Mouse (Mus musculus): ENCODE measurements at regions not wholly inside any gene's neighbourhood (a gene's known extent, or its start where the extent isn't known, plus 50 kb on each side); places are given as distances from the start of the nearest gene placed in this dataset.
"Not testable (repeated sequence)": the region's sequence is repeated elsewhere in the genome, so short reads cannot be mapped to it uniquely, and the experiment has no call there.

DNA sequence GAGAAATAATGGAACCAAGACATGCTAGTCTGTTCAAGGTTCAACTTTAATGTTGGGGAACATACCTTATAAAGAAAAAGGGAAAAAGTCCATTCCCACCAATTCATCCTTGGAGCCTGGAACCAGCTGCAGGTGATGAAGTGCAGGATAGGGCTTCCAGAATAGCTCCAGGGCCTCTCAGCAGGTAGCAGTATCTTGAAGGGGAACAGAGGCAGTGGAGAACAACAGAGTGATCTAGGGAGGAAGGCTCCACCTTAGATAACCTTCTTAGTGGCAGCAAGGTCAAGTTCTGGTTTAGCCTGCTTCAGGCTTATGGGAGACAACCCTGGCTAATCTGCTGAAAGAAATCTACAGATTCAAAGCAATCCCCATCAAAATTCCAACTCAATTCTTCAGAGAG lies 161.8 kb upstream of the Ngly1 start:
- DNase-seq = not testable (repeated sequence)

DNA sequence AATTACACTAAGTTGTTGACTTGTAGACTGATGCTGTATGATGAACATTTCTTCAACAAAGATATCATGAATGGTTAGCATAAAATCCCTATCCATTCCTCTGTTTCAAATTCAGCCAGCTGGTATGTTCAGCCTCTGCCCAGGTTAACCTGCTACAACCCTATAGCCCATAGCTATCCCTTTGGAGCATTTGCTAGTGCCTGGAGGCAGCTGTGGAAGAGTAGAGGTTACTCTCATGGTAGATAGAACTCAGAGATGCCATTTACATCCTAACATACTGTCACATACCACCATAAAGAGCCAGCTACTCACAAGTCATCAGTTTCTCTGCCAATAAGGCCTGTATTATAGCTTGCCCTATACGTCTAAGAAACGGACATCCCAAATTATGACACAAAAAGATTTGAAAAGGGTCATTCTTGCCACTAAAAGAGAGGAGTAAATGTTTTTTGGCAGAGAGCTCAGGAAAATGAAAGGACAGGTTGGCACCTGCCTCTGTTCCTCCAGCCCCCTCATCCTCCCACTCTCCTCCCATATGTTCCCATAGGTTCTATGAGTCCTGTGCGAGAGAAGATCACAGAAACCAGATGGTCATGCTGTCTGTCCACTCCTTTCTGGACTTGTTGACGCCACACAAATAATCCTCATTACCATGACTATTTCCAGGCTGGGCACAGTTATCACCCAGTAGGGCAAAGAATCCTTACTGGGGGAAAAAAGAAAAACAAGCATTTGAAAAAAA lies 156.5 kb upstream of the Ngly1 start:
- no peak for DNase-seq

DNA sequence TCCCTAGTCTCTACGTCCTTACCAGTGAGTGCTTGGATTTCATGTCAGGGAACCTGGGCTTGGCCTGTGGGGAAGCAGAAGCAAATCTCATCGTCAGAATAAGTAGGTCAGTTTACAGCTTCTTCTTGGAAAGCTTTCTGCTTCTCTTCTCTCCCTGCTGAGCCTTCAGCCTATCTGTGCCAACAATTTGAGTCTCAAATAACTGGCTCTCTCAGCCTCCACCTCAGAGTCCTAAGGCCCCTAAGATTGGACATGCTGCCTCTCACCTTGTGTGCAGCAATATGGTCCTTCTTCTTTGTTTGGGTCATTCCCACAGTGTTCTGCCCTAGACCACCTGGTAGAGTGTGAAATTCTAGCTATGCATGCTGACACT lies 156.0 kb upstream of the Ngly1 start:
- no peak for DNase-seq

DNA sequence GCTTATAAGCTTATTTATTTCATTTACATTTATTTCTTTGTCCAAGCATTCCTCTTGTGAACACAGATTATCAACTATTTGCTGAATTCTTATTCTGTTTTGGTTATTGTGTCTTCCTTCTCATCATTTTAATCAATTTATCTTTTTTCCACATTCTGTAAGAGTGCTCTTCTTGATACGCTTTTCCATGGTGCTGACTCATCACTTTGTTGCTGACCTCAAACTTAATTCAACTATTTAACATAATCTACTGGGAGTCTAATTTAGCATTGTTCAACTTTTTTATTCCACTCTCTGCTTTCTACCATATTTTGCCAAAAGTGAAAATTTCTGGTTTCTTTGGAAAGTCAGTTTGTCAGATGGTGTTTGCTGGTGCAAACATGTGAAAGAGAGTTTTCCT lies 139.7 kb upstream of the Ngly1 start:
- no peak for DNase-seq

DNA sequence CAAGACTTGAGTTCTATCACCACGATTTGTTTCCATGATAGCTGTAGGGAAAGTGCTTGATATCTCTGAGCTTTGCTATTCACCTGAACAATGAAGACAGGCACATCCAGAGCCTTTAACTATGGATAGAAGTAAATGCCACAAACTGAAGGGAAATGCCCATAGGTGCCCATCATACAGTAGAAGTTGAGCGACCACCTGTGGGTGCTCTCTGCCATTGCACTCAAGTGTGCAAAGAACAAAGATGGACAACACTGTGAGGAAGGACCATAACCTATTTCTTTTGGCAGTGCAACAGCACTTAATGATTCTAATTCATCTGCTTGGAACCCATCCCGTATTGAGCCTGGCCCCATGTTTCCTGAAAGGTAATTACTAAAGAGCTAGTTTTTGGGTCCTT lies 116.4 kb upstream of the Ngly1 start:
- no peak for DNase-seq

DNA sequence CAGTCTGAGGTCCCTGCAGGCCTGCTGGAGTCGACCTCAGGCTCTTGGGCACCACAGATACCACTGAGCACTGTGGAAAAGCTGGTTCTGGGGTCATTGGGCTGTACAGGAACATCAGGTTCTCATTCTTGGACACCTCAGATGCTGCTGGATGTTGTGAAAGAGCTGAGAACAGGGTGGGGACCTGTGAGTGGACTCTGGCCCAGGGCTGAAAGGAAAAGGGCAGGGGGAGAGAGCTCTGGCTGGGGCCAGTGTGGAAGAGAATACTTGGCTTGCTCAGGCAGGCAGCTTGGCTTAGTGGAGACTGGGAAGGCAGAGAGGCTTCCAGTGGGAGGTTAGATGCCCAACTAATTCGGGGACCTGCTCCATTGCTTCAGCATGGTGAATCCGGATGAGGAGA lies 115.7 kb upstream of the Ngly1 start:
- DNase-seq = no peak

DNA sequence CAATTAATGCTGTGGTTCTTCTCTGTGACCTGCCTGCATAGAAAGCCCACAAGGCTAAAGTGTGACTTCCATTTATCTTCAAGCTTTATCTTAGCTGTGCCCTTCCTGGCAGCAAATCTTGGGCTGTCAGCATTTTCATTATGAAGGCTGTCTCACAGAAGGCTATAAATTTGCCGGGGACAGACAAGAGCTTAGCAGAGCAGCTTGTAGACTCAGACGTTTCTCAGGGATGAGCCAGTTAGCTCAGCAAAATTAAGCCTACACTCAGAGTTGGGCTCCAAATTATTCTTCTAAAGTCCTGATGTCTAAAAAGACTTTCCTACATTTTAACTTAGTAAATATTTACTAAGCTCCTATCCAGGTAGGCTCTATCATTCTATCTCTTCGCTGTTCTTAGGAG lies 112.9 kb upstream of the Ngly1 start:
- no peak for DNase-seq

DNA sequence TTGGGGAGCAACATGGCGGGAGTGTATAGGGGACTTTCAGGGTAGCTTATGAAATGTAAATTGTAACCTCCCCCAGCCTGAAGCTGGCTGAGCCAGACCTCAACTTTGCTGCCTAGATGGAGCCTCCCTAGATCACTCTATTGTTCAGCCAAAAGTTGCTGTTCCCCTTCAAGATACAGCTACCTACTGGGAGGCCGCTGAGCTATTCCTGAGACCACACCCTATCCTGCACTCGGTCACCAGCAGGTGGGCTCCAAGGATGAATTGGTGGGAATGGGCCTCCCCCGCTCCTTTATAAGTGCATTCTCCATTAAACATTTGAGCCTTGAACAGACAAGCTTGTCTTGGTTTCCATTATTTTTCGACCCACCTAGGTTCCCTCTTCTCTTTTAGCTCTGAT lies 104.8 kb upstream of the Ngly1 start:
- DNase-seq = no peak

DNA sequence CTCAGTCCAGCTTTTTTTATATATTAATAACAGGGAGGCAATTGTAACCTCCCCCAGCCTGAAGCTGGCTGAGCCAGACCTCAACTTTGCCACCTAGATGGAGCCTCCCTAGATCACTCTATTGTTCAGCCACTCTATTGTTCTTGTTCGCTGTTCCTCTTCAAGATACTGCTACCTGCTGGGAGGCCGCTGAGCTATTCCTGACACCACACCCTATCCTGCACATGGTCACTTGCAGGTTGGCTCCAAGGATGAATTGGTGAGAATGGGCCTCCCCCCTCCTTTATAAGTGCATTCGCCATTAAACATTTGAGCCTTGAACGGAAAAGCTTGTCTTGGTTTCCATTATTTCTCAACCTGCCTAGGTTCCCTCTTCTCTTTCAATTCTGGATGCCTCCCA lies 102.3 kb upstream of the Ngly1 start:
- DNase-seq = no peak

DNA sequence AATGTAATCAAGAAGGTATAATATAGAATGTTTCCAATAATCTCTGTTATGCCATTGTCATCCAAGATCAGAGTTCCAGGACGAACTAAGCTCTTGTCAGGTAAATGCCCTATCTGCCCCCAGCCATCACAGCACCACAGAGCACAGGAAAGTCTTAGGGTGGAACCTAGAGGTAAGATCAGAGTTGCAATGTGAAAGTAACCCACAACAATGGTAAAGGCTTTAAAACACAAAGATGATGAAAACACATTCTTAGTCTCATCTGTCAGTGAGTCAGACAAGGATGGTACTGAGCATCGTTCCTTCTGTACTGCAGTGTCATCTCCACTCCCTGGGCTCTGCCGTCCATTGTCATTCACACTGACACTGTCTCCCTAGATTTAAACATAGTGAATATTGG lies 97.3 kb upstream of the Ngly1 start:
- no peak for DNase-seq

DNA sequence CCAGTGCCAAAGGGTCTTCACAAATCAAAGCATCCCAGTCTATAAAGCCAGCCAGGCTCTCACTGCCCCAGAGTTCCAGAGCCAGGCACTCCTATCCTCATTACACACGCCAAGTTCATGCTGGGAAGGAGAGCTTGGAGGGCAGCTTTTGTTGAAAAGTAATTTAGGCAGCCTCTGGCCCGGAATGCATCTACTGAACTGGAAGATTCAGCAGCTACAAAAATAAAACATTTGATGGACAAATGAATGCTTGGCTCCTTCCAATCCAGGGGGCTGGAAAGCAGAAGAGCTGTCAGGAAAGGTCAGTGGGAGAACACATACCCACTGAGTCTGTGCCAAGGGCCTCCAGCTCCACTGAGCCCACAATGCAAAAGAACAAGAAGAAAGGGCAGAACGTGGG lies 96.4 kb upstream of the Ngly1 start:
- no peak for DNase-seq

DNA sequence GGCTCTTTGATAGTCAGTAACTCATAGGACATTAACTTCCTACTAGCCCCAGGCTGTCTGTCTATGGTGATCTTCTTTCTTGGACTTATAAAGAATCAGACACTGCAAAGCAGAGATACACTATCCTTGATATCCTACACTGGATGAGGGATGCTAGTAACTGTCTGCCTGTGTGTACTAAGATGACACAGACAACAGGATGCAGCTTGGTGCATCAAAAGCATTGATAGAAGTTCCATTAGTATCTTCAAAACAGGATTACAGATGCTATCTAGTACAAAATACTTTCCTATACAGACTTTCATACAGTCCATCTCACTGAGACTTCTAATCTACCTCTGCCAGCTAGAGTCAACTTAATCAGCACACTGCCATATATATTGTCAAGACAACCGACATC lies 94.0 kb upstream of the Ngly1 start:
- DNase-seq = no peak

DNA sequence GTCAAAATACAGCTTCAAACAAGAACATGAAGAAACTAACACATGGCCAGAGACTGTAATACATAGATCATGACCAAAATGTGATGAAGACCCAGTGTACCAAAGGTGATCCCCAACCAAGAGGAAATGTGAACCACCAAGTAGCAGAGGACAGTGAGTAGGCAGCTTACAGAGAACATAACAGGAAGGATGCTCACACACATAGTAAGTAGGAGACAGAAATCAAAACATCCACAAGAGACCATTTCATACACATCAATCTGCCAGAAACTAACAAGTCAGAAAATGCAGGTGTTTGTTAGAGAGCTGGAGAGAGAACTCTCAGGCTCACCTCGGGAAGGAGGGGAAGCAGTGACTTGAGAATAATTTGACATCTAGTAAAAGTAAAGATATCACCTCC lies 78.9 kb upstream of the Ngly1 start:
- DNase-seq = no peak

DNA sequence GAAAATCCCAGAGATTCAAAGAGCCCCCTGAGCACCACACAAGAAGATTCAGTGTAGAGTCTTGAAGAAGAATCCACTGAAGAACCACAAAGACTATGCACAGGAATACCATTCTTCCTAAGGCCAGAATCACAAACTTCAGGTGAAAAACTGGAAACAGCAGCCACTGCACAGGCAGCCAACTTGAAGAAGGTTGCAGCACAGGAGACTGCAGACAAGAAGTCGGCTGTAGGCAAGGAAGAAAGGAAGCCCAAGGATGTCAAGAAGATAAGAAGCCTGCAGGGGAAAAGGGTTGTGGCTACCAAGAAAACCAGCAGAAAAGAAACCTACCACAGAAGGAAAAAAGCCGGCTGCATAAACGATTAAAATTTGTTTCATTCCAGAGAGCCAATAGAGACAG lies 76.8 kb upstream of the Ngly1 start:
- no peak for DNase-seq

DNA sequence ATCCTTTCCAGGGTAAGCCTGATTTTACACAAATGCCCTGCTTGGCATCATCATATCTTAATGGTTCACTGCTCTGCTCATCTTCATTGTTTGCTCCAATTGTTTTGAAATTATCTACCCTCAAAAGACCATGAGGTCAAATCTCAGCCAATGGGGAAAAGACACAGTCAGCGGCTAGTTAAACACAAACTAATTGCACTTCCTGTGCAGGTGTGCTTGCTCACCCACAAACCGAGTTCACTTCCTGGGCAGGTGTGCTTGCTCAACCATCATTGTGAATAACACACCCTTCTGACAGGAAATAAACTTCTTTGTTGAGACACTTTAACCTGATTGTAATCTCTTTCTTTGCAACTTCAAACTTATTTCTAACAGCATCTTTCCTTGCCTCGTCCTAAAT lies 75.8 kb upstream of the Ngly1 start:
- no peak for DNase-seq

DNA sequence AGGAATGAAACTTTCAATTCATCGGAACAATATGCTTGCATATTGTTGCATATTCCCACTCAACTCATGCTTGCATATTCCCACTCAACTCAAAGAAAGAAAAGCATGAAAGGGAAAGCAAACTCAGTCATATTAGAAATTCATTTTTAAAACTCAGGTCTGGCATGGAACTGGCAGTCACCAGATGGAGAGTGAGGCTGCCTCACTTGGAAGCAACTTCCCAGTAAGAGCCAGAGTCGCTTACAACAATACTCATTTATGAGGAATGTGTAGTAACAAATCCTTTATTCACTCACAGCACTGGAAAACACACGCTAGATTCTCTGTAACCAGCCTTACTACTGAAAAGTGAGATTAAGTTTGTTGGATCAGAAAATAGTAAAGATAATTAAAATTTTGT lies 70.9 kb upstream of the Ngly1 start:
- DNase-seq = no peak

DNA sequence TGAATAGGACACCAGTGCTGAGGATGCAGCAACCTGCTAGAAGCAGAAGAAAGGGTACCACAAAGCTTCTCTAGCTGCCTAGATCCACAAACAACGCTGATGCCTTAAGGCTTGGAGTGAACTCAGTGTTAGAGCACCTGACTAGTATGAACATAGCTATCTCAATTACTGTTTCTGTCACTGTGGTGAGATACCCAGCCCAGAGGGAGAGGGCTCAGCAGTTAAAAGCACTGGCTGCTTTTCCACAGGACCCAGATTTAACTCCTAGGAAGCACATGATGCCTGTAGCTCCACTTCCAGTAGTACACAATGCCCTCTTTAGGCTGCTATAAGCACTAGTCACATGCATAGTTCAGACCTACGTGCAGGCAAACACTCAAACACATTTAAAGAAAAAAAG lies 67.3 kb upstream of the Ngly1 start:
- DNase-seq = no peak

DNA sequence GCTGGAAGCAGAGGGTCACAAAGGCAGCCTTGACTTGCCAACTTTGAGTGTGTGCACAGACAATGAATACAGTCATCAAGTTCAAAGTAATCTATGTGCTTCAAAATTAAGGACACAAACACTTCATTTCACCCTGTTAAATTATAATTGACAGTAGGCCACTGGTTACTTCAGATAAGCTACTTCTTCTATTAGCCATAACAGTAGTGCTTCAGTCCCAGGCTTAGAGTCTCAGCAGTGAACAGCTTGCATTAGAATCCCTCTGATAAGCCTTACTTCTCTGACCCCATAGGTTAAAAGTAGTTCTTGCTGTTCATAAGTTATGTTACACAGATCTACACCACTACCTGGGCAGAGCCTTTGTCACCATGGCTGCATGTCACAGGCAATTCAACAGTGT lies 63.8 kb upstream of the Ngly1 start:
- DNase-seq = no peak
